Mouse (Mus musculus) liver, adult 10 weeks (tissue): Measurements from ENCODE around the gene Med17. TPM values are rescaled to one million over a fixed set of nuclear protein-coding genes. Genes with fewer than 3 reads are reported as not detected.

Source experiments
- polyA plus RNA-seq: library from polyadenylated mRNA; stranded (reverse); fragments of 350-450 nt; fragmentation: Illumina TruSeq; extraction: RNeasy Lipid Tissue Mini Kit (QIAGEN cat#74804); gene quantifications from one replicate; pipeline ENCODE4 v1.2.3, GENCODE M21; 2014; ENCODE audit warnings: low read depth, low replicate concordance

Med17 gene
- polyA plus RNA-seq: 14.0 TPM

GRCm38 (mm10) chr9:15279649-15280490 lies at the start of gene Med17:
Gene Med17 (minus strand): TSS chr9:15279931.

GRCm38 (mm10) chr9:15306398-15307119 lies 26.8 kb upstream of the Med17 start, which contains the start of gene 4931406C07Rik:
Gene 4931406C07Rik (minus strand): TSS chr9:15306448.

DNA sequence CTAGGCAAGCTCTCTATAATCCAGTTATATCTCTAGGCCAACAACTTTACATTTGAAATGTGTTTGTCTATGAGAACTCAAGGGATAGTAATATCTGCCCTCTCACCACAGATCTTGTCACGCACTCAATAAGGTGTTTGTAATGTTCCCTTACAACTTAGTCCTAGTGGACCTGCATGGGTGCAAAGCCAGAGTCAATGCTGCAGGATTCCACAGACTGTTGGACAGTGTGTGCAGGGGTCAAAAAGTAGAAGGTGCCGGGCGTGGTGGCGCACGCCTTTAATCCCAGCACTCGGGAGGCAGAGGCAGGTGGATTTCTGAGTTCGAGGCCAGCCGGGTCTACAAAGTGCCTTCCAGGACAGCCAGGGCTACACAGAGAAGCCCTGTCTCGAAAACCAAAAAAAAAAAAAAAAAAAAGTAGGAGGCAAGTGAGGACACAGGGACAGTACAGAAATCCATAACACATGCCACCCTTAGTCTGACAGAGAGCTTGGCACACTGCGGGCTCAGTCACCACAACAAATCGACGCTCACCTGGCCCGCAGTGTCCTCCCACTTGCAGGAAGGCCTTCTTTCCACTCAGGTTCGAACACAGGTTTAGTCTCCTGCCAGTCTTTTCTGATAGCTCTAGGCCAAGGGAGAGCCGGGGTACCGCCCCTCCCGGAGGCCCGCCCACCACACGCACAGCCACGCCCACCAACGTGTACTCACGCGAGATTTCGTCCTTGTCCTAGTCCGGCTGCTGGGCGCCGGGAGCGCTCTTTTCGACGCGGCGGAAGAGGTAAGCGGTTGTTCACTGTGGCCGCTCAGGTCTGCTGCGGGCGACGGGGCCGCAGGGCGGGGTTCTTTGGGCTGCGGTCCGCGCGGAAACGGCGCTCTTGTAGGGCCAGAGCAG lies 26.0 kb upstream of the Med17 start, which contains the start of gene Taf1d:
Gene Taf1d (plus strand): TSS at position 712 of the 895 bp plus-strand sequence.

GRCm38 (mm10) chr9:15239042-15239925 lies 40.4 kb downstream of the Med17 start, which contains the start of gene Vstm5:
Gene Vstm5 (plus strand): TSS chr9:15239045.

Other genes starting within 250 kb of the Med17 start
- gene Panx1, start 234.5 kb downstream of the Med17 start, polyA plus RNA-seq: 0.34 TPM
- gene Hephl1, start 167.8 kb downstream of the Med17 start, polyA plus RNA-seq: not detected
- 0.19 TPM for gene Vstm5, start 40.9 kb downstream of the Med17 start, polyA plus RNA-seq
- 47.6 TPM for gene Taf1d, start 26.3 kb upstream of the Med17 start, polyA plus RNA-seq
- 440 TPM for gene 4931406C07Rik, start 26.5 kb upstream of the Med17 start, polyA plus RNA-seq
- 8.8 TPM for gene Cep295, start 77.9 kb upstream of the Med17 start, polyA plus RNA-seq
- 4.1 TPM for gene Smco4, start 213.5 kb upstream of the Med17 start, polyA plus RNA-seq